Mouse (Mus musculus) forebrain, embryonic 16.5 days (tissue): ENCODE data around the gene Mad2l1bp. TPM values are rescaled to one million over a fixed set of nuclear protein-coding genes. Genes with fewer than 3 reads are reported as not detected.

ENCODE experiments used
- ATAC-seq: fragments of 200-750 bp; cut with Nextera tagmentation; 2 replicates; pipeline ENCODE4 v1.8.0; 2017; ENCODE audit warnings: mild to moderate bottlenecking, moderate library complexity
- H3K27ac ChIP-seq: fragments of 300-500 bp; sonication (generic); 2 replicates; pipeline ENCODE4 v1.5.1; 2014; ENCODE audit warnings: low read length, control low read depth
- H3K27me3 ChIP-seq: fragments of 300-500 bp; sonication (generic); replicated peaks from 2 replicates; pipeline ENCODE4 v1.6.1; 2014; ENCODE audit warnings: low read length; ENCODE audit not compliant: control insufficient read depth, insufficient read depth
- H3K36me3 ChIP-seq: fragments of 300-500 bp; sonication (generic); 2 replicates; pipeline ENCODE4 v1.6.1; 2014; ENCODE audit not compliant: control insufficient read depth, insufficient read depth
- H3K4me1 ChIP-seq: fragments of 300-500 bp; sonication (generic); replicated peaks from 2 replicates; pipeline ENCODE4 v1.6.1; 2014; ENCODE audit warnings: low read length; ENCODE audit not compliant: control insufficient read depth, insufficient read depth
- H3K4me2 ChIP-seq: fragments of 300-500 bp; sonication (generic); 2 replicates; pipeline ENCODE4 v1.6.1; 2014; ENCODE audit warnings: mild to moderate bottlenecking, low read length, control low read depth
- H3K4me3 ChIP-seq: fragments of 300-500 bp; sonication (generic); replicated peaks from 2 replicates; pipeline ENCODE4 v1.5.1; 2014; ENCODE audit warnings: mild to moderate bottlenecking, low read length, control low read depth
- H3K9ac ChIP-seq: fragments of 300-500 bp; sonication (generic); replicated peaks from 2 replicates; pipeline ENCODE4 v1.6.1; 2014; ENCODE audit warnings: low read depth, low read length, control low read depth
- H3K9me3 ChIP-seq: fragments of 300-500 bp; sonication (generic); 2 replicates; pipeline ENCODE4 v1.6.1; 2016; ENCODE audit warnings: low read length; ENCODE audit not compliant: control insufficient read depth
- WGBS: fragments of 180-500 bp; shearing (Covaris S2); extraction: QIAGEN DNeasy Blood & Tissue Kit; methylation state at CpG from one replicate; pipeline ENCODE4 v1.1.7; 2014; 5-methylcytosine and 5-hydroxymethylcytosine counted together
- polyA plus RNA-seq: library from polyadenylated mRNA; unstranded; fragments of >200 nt; fragmentation: Nextera tagmentation; extraction: Ambion mirVana; gene quantifications from 2 replicates; pipeline ENCODE4 v1.2.1, GENCODE M21; 2015

Gene Mad2l1bp
- polyA plus RNA-seq, 1 experiment from 2014 or later, result 28.6 TPM

DNA sequence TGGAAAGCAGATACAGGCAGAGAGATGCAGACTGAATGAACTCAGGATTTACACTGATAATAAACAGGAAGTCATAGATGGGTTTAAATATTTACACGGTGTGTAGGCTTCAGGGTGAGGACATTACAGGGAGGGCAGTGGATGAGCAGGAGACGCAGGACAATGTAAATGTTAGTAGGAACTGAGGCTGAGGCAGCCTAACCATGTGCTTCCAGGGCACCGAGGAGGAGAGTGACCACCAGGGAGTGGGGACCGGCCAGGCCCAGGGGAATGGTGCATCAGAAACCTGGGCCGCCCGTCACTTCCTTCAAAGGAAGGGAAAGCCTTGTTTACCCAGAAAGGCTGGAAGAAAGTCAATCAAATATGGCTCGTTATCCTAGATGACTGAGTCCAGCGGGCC, 54.8 kb downstream of the Mad2l1bp start:
- no peak overlapping the region for H3K4me3 ChIP-seq
- no peaks in the 10 kb centered on the region for H3K36me3 ChIP-seq
- H3K9ac ChIP-seq, result no peak overlapping the region
- no peak overlapping the region for H3K4me2 ChIP-seq
- no peak for ATAC-seq
- no peaks in the 10 kb centered on the region for H3K4me1 ChIP-seq
- no peaks in the 10 kb centered on the region for H3K9me3 ChIP-seq
- 72% methylated on average over 8 of the region's 8 CpGs for WGBS
- no peak overlapping the region for H3K27ac ChIP-seq
- H3K27me3 ChIP-seq, result peaks cover 4% of the 10 kb centered on the region; the same call in 1 of the 2 replicates

Other genes with a start within 250 kb of the Mad2l1bp start
- gene Vegfa, start 121.2 kb downstream of the Mad2l1bp start, polyA plus RNA-seq, result 2.5 and 3.3 TPM in 2 replicates
- 125 and 137 TPM in 2 replicates for gene Mrps18a, start 42.6 kb downstream of the Mad2l1bp start, polyA plus RNA-seq
- 33.7 and 48.7 TPM in 2 replicates for gene Rsph9, start 9.3 kb downstream of the Mad2l1bp start, polyA plus RNA-seq
- gene Gtpbp2, start 7.5 kb upstream of the Mad2l1bp start, polyA plus RNA-seq, result 39.1 and 47.4 TPM in 2 replicates
- 10.0 and 10.2 TPM in 2 replicates for gene Polh, start 49.1 kb upstream of the Mad2l1bp start, polyA plus RNA-seq
- 44.5 and 44.6 TPM in 2 replicates for gene Xpo5, start 49.2 kb upstream of the Mad2l1bp start, polyA plus RNA-seq
- 87.7 and 88.1 TPM in 2 replicates for gene Polr1c, start 94.5 kb upstream of the Mad2l1bp start, polyA plus RNA-seq
- gene Yipf3, start 94.5 kb upstream of the Mad2l1bp start, polyA plus RNA-seq, result 88.5 and 91.6 TPM in 2 replicates
- gene Lrrc73, start 100.0 kb upstream of the Mad2l1bp start, polyA plus RNA-seq, result 9.6 and 12.6 TPM in 2 replicates
- gene Tjap1, start 129.5 kb upstream of the Mad2l1bp start, polyA plus RNA-seq, result 31.4 and 35.5 TPM in 2 replicates
- 8.6 and 13.0 TPM in 2 replicates for gene Dlk2, start 143.9 kb upstream of the Mad2l1bp start, polyA plus RNA-seq
- gene Abcc10, start 174.8 kb upstream of the Mad2l1bp start, polyA plus RNA-seq, result 7.2 and 8.1 TPM in 2 replicates
- 13.2 and 14.2 TPM in 2 replicates for gene Zfp318, start 230.2 kb upstream of the Mad2l1bp start, polyA plus RNA-seq